Mouse (Mus musculus) heart, postnatal 4 days (tissue): ENCODE results near the gene Cstad. TPM values are rescaled to one million over a fixed set of nuclear protein-coding genes. Genes with fewer than 3 reads are reported as not detected.

Experiments used
- total RNA-seq, 2 experiments: library from RNA; stranded (reverse); gene quantifications; 2 replicates each; pipeline ENCODE4 v1.2.3; 2021

Cstad gene
- total RNA-seq, 2 experiments from 2014 or later, result 1.7 to 3.2 TPM

Other genes starting within 250 kb of the Cstad start
- gene Sh3glb2, start 235.7 kb upstream of the Cstad start, total RNA-seq, result 10 to 100 TPM; 72.7 to 73.7 TPM
- gene Miga2, start 230.8 kb upstream of the Cstad start, total RNA-seq, result 10 to 100 TPM; 52.4 to 63.5 TPM
- gene Dolpp1, start 202.8 kb upstream of the Cstad start, total RNA-seq, result 10 to 100 TPM; 14.2 to 14.6 TPM
- 100 to 1,000 TPM; 379 to 401 TPM for gene Crat, start 179.2 kb upstream of the Cstad start, total RNA-seq
- 100 to 1,000 TPM; 139 TPM for gene Ptpa, start 179.0 kb upstream of the Cstad start, total RNA-seq
- gene Ier5l, start 120.8 kb upstream of the Cstad start, total RNA-seq, result 10 to 100 TPM; 10.7 to 12.1 TPM
- gene 1700001O22Rik, start 208.6 kb downstream of the Cstad start, total RNA-seq, result 1 to 10 TPM; 2.6 to 4.0 TPM
- 10 to 100 TPM; 51.7 to 54.5 TPM for gene Ntmt1, start 212.8 kb downstream of the Cstad start, total RNA-seq
- gene Asb6, start 235.3 kb downstream of the Cstad start, total RNA-seq, result 10 to 100 TPM; 11.7 to 13.2 TPM
- gene Prrx2, start 239.9 kb downstream of the Cstad start, total RNA-seq, result 1 to 10 TPM; 8.7 to 9.4 TPM